Mouse (Mus musculus) forebrain, embryonic 14.5 days (tissue): ENCODE measurements around the gene Gstm1. TPM values are rescaled to one million over a fixed set of nuclear protein-coding genes. Genes with fewer than 3 reads are reported as not detected.
"Not testable (repeated sequence)": the region's sequence is repeated elsewhere in the genome, so short reads cannot be mapped to it uniquely, and the experiment has no call there.

Source experiments
- ATAC-seq: fragments of 200-750 bp; cut with Nextera tagmentation; 2 replicates; pipeline ENCODE4 v1.8.0; 2017; ENCODE audit warnings: mild to moderate bottlenecking, moderate library complexity
- DNase-seq: peaks from one replicate; pipeline ENCODE4 v3.0.0-alpha.2; 2015; ENCODE audit warnings: low spot score
- H3K27ac ChIP-seq: fragments of 300-500 bp; sonication (generic); 2 replicates; pipeline ENCODE4 v1.5.1; 2014; ENCODE audit warnings: low read depth, mild to moderate bottlenecking, control low read depth, low read length, moderate library complexity
- H3K27me3 ChIP-seq: fragments of 300-500 bp; sonication (generic); replicated peaks from 2 replicates; pipeline ENCODE4 v1.6.1; 2014; ENCODE audit warnings: low read length, control low read depth, mixed read lengths; ENCODE audit not compliant: control insufficient read depth, insufficient read depth
- H3K36me3 ChIP-seq: fragments of 300-500 bp; sonication (generic); 2 replicates; pipeline ENCODE4 v1.6.1; 2014; ENCODE audit warnings: low read length, control low read depth; ENCODE audit not compliant: control insufficient read depth, insufficient read depth
- H3K4me1 ChIP-seq: fragments of 300-500 bp; sonication (generic); 2 replicates; pipeline ENCODE4 v1.6.1; 2014; ENCODE audit warnings: antibody characterized with exemption, low read length, control low read depth; ENCODE audit not compliant: control insufficient read depth, insufficient read depth
- H3K4me2 ChIP-seq: fragments of 300-500 bp; sonication (generic); 2 replicates; pipeline ENCODE4 v1.6.1; 2014; ENCODE audit warnings: mild to moderate bottlenecking, control low read depth, low read length
- H3K4me3 ChIP-seq: fragments of 300-500 bp; sonication (generic); 2 replicates; pipeline ENCODE4 v1.5.1; 2014; ENCODE audit warnings: low read depth, low read length, control low read depth
- H3K9ac ChIP-seq: fragments of 300-500 bp; sonication (generic); 2 replicates; pipeline ENCODE4 v1.6.1; 2014; ENCODE audit warnings: mild to moderate bottlenecking, low read length, control low read depth, moderate library complexity
- H3K9me3 ChIP-seq: fragments of 300-500 bp; sonication (generic); replicated peaks from 2 replicates; pipeline ENCODE4 v1.6.1; 2016; ENCODE audit warnings: low read length, control low read depth, mixed read lengths; ENCODE audit not compliant: control insufficient read depth
- WGBS: fragments of 180-500 bp; shearing (Covaris S2); extraction: QIAGEN DNeasy Blood & Tissue Kit; methylation state at CpG from one replicate; pipeline ENCODE4 v1.1.7; 2014; 5-methylcytosine and 5-hydroxymethylcytosine counted together
- polyA plus RNA-seq: library from polyadenylated mRNA; unstranded; fragments of >200 nt; fragmentation: Nextera tagmentation; extraction: Ambion mirVana; gene quantifications from 2 replicates; pipeline ENCODE4 v1.2.1, GENCODE M21; 2014

Gene Gstm1
- polyA plus RNA-seq, 1 experiment from 2014 or later, result 50.5 TPM

GRCm38 (mm10) chr3:107984471-107984870 lies 33.3 kb downstream of the Gstm1 start:
- Histone ChIP-seq H3K36me3 (no peaks in the 10 kb centered on the region), H3K9ac (no peak overlapping the region), H3K9me3 (no peaks in the 10 kb centered on the region), H3K4me3 (no peak overlapping the region), H3K4me2 (no peak overlapping the region), H3K27me3 (no peaks in the 10 kb centered on the region), H3K4me1 (no peaks in the 10 kb centered on the region), H3K27ac (no peak overlapping the region)
- WGBS, result 88% methylated on average over 5 of the region's 5 CpGs
- DNase-seq (no peak), ATAC-seq (no peak)

DNA sequence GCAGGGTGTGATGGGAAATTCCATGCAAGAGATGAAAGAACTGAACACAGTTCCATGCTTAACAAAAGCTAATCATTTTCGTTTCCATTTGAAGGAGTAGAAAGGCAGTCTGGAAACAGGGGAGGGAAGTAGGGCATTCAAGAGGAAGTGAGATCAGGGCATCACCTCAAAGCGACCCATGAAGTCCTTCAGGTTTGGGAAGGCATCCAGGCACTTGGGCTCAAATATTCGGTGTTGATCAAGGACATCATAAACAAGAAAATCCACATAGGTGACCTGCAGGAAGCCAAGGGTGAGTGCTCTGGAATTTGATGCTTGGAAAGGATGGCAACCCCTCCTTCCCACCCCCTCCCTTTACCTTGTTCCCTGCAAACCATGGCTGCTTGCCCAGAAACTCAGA lies 34.0 kb downstream of the Gstm1 start:
- H3K4me2 ChIP-seq, result no peak overlapping the region
- H3K4me3 ChIP-seq, result no peak overlapping the region
- 81% methylated on average over 3 of the region's 3 CpGs for WGBS
- no peak overlapping the region for H3K27ac ChIP-seq
- no peak for DNase-seq
- H3K27me3 ChIP-seq, result no peaks in the 10 kb centered on the region
- H3K9me3 ChIP-seq, result no peaks in the 10 kb centered on the region
- no peaks in the 10 kb centered on the region for H3K4me1 ChIP-seq
- no peak for ATAC-seq
- H3K9ac ChIP-seq, result no peak overlapping the region
- no peaks in the 10 kb centered on the region for H3K36me3 ChIP-seq

DNA sequence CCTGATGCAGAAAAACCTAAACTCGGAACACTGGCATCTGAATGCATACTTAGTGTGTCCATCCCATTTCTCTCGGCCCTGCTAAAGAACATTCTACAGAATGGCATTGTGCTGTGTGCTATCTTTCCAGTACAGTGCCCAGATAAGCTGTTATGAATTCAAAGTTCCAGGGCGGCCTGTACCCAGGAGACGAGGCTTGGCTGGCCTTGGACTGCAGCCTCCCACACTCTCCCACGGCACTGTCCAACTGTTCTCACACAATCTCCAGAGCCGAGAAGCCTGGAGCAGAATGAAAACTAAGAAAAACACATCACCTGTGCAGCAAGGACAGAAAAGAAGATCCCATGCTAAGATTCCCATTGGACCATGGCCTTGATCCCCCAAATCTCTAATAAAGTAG lies 35.0 kb downstream of the Gstm1 start:
- no peaks in the 10 kb centered on the region for H3K27me3 ChIP-seq
- no peak overlapping the region for H3K9ac ChIP-seq
- 85% methylated on average over 6 of the region's 6 CpGs for whole genome bisulfite sequencing
- ATAC-seq (no peak), DNase-seq (no peak)
- no peaks in the 10 kb centered on the region for H3K4me1 ChIP-seq
- H3K36me3 ChIP-seq, result no peaks in the 10 kb centered on the region
- no peak overlapping the region for H3K4me3 ChIP-seq
- H3K27ac ChIP-seq, result no peak overlapping the region
- H3K9me3 ChIP-seq, result no peaks in the 10 kb centered on the region
- H3K4me2 ChIP-seq, result no peak overlapping the region

- Histone ChIP-seq H3K4me1 (no peaks in the 10 kb centered on the region), H3K36me3 (no peaks in the 10 kb centered on the region), H3K9ac (no peak overlapping the region), H3K9me3 (no peaks in the 10 kb centered on the region), H3K4me2 (no peak overlapping the region), H3K27ac (no peak overlapping the region), H3K4me3 (no peak overlapping the region), H3K27me3 (no peaks in the 10 kb centered on the region)
- DNase-seq (no peak), ATAC-seq (no peak)
- WGBS, result 67% methylated on average over 3 of the region's 3 CpGs
Measured at GRCm38 (mm10) chr3:107981261-107981660, 36.5 kb downstream of the Gstm1 start.

DNA sequence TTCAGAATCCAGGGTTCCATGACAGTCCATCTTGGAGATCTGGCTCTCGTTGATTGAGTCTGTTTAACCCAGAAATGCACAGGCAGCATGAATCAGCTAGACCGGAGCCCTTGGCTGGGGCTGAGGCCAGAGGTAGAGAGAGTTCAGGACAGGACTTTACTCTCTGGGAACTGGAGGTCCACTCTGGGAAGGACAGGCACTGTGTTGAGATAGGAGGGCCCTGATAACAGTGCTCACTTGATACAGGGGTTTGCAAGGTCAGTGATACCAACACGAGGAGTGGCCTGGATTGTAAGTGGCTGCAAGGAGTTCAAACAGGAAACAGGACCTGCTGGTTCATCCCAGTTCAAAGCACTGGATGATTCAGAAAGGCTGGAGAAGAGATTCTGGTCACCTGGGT lies 40.1 kb downstream of the Gstm1 start:
- H3K9me3 ChIP-seq, result no peaks in the 10 kb centered on the region
- 83% methylated on average over 3 of the region's 3 CpGs for WGBS
- no peaks in the 10 kb centered on the region for H3K27me3 ChIP-seq
- no peak overlapping the region for H3K27ac ChIP-seq
- no peak for ATAC-seq
- H3K9ac ChIP-seq, result no peak overlapping the region
- no peak for DNase-seq
- no peak overlapping the region for H3K4me2 ChIP-seq
- no peaks in the 10 kb centered on the region for H3K36me3 ChIP-seq
- no peak overlapping the region for H3K4me3 ChIP-seq
- H3K4me1 ChIP-seq, result no peaks in the 10 kb centered on the region

- Histone ChIP-seq H3K4me2 (no peak overlapping the region), H3K4me3 (no peak overlapping the region), H3K9ac (no peak overlapping the region), H3K36me3 (no peaks in the 10 kb centered on the region), H3K27me3 (no peaks in the 10 kb centered on the region), H3K9me3 (no peaks in the 10 kb centered on the region), H3K27ac (no peak overlapping the region), H3K4me1 (no peaks in the 10 kb centered on the region)
- 97% methylated on average over 1 of the region's 1 CpGs for WGBS
- ATAC-seq, result no peak
- DNase-seq, result no peak
Measured at GRCm38 (mm10) chr3:107974237-107974636, 43.5 kb downstream of the Gstm1 start.

DNA sequence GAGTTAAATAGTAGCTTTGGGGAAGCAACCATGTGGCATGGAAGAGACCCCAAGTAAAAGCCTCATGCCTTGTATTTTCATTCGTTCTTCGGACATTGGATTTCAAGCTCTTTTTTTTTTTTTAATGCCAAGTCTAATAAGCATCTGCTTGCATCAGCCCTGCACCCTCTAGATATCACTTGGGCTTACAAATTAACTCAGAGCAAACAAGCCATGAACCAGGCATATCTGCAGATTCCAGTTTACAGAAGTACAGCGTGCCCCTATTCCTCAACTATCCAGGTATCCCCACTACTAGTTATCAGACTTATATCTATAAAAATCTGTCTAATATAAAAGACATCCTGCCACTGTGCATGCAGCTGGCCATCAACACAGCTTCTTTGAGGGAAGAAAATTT lies 45.7 kb downstream of the Gstm1 start:
- ATAC-seq, result no peak
- Histone ChIP-seq H3K27me3 (no peaks in the 10 kb centered on the region), H3K4me1 (no peaks in the 10 kb centered on the region), H3K27ac (no peak overlapping the region), H3K9ac (no peak overlapping the region), H3K4me3 (no peak overlapping the region), H3K4me2 (no peak overlapping the region), H3K36me3 (no peaks in the 10 kb centered on the region), H3K9me3 (no peaks in the 10 kb centered on the region)
- WGBS, result 95% methylated on average over 3 of the region's 3 CpGs
- no peak for DNase-seq

DNA sequence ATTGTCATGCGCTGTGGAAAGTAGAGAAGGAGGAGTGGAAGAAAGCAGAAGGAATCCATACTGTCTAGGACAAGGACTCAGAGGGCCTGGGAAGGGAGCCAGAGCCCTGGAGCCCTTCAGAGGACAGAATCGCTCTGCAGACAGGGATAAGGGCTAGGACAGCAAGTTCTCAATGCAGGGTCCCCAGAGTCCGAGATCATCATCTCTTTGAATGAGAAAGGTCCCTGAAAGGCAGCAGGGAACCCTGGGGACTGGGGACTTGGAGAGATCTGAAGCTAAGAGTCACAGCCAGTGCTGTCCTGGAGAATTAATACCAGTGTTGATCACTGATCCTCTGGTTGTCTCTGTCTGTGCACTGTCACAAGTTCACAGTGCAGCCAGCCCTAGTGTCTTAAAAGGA lies 46.7 kb downstream of the Gstm1 start:
- H3K27ac ChIP-seq, ATAC-seq, H3K36me3 ChIP-seq, H3K9me3 ChIP-seq, H3K4me3 ChIP-seq, H3K4me1 ChIP-seq, DNase-seq, H3K9ac ChIP-seq, H3K4me2 ChIP-seq, H3K27me3 ChIP-seq: not testable (repeated sequence)
- 63% methylated on average over 3 of the region's 3 CpGs for WGBS

GRCm38 (mm10) chr3:107968724-107969395 lies 48.9 kb downstream of the Gstm1 start, which contains the start of gene Gstm3:
Gstm3 (minus strand) TSS chr3:107969283.
- peaks cover 6% of the 10 kb centered on the region; the same call in 1 of the 2 replicates for H3K4me1 ChIP-seq
- DNase-seq (no peak), ATAC-seq (no peak)
- no peak within 1 kb of the TSS for H3K27ac ChIP-seq
- no peak within 1 kb of the TSS for H3K4me3 ChIP-seq
- H3K4me2 ChIP-seq, result no peak within 1 kb of the TSS
- H3K9ac ChIP-seq, result no peak within 1 kb of the TSS
- no peaks in the 10 kb centered on the region for H3K9me3 ChIP-seq
- H3K27me3 ChIP-seq, result no peaks in the 10 kb centered on the region
- no peaks in the 10 kb centered on the region for H3K36me3 ChIP-seq
- WGBS, result 76% methylated on average over 13 of the region's 13 CpGs
